Mouse (Mus musculus) MEL-GATA-1-ER (cell line): Measurements from ENCODE around the gene Wrap73.

Experiments
- DNase-seq: peaks from one replicate; pipeline ENCODE4 v3.0.0-alpha.2; 2012; ENCODE audit warnings: low read depth; ENCODE audit errors: extremely low read depth

The Wrap73 gene

DNA sequence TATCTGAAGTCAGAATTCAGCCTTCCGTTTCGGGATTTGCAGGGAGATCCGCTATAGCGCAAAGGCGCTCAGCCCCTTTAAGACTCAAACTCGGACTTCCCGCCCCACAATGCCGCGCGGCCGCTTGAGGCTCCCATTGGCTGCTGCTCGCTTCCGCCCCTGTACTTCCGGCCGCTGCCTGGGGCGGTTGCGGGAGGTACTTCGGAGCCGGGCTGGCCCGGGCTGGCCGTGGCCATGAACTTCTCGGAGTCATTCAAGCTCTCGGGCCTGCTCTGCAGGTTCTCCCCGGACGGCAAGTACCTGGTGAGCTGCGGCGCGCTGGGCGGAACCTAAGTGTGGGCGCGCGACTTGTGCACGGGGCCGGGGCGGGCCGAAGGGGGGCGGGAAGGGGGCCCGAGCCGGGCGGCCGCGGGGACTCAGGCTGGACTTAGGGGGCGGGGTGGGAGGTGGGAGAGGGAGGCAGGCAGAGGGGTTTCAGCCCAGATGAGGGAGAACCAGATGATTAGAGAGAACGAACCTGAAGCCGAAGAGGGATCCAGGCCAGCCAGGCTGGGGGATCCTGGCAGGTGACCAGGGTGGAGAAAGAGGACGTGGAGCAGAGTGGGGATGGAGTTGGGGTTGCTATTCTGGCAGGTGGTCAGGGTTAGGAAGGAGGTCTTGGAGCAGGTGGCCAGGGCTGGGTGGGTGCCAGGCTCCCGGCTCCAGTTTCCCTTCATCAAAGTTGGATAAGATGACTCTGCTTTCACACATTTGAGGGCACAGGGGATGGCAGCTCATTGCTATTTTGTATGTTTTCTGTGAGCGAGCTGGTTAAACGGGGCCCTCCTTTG lies at the start of gene Wrap73:
Gene Wrap73, plus strand, starts transcription at position 162 of the 830 bp plus-strand sequence.
- peak; percentile 69 for DNase-seq

DNA sequence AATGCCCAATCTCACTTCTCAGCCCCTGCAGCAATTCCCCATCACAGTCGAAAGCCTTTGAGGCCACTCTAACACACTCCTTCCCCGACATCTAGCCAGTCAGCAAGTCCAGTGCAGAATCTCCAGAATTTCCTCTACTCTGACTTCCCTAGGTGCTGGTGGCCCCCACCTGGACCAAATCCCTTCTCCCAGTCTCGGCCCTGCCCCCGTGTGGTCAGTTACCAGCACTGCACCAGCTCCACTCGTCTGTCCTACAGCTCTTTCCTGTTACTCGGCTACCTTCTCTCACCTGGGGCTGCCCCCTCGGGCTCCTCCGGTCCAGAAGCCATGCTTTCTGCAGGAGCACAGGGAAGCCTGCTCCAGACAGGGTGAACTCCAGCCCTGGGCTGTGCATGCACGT lies 49.0 kb upstream of the Wrap73 start:
- DNase-seq: no peak

DNA sequence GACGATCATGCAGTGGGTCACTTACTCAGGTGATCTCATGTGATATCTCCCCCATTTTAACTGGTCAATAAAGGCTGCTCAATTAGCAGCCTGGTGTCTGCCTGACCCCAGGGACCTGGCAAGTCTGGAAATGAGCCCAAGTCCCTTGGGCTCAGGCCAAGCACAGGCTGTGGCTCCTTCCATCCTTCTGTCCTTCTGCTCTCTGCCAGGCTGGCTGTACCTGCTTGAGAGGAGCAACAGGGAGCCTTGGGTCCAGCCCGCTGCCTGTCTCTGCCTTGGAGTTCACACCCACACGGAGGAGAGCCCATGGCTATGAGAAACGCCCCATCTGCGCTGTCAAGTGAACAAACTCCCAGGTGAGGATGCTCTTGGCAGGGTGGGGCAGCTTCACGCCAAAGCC lies 46.1 kb upstream of the Wrap73 start:
- no peak for DNase-seq

DNA sequence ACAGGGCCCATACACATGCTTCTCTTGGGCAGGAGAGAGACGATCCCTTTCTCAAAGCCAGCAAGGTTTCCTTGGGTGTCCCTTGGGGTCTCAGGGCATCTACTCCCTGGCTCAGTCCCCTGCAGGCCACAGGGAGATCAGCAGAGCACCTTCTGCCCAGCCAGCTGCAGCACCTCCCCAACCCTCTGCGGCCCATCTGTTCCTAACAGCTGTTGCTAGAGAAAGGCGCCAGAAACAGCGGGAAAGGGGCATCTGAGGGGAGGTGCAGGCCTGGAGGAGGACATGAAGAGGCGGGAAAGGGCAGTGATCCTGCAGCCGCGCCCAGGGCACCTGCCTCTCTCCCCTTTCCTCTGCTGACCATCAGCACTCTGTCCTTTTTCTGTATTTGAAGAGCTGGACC lies 42.8 kb upstream of the Wrap73 start:
- DNase-seq: no peak

DNA sequence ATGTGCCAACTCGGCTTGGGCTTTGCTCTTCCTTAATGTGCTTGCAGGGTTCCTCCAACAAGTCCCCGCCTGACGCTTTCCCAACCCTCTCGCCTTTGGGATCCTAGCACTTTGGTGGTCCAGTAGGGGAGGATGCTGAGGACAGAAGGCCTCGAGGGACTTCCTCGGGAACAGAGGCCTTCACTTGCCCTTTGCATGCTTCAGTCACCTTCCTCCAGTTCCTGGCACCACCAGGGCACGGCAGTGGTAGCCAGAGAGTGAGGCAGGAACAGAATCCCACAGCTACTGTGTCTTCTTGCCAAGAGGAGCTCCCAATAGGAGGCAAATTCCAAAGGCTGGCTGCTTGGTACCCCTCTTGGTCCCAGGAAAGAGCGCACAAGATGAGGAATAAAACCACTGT lies 38.8 kb upstream of the Wrap73 start:
- DNase-seq: no peak

DNA sequence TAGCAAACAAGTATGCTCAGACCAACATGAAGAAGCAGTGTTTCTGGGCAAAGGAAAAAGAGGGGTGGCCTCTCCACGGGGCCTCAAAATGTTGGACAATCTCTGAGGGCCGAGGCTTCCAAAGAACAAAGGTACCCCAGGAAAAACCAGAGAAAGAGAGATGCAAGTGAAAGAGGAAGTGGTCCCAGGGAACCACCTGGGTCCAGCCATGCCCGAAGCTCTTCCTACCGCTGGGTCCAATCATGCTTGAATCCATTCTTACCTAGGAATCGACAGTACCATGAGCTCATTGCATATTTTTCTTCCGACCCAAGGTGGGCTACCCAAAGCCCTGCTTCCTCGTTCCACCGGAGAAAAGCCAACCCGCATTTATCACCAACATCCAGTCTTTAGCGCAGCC lies 38.3 kb upstream of the Wrap73 start:
- DNase-seq: no peak

DNA sequence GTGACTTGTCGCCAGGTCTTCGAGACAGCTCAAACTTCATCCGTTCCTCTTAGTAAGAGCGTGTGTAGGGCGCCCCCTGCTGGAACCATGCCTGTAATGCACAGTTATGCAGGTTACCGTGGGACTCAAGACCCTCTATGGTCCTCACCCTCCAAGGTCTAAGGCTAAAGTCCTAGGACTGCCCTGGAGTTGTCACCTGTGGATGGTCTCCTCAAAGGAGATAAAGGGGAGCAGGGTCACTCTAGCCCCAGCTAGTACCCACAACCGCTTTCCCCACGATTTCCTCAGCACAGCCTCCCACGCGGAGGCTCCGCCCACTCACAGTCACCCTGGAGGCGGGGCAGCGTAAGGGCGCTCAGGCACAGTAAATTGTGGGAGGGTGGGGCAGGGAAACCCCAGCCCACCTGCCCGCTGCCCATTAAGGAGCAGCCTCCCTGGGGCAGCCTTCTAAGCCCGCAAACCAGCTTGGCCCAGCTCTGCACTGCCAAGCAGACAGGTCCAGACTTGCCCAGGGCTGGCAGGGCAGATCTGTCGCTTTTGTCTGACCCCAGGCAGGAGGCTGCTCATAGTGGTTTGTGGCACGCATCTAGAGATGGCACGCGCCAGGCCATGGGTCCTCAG lies 36.7 kb upstream of the Wrap73 start:
- no peak for DNase-seq

DNA sequence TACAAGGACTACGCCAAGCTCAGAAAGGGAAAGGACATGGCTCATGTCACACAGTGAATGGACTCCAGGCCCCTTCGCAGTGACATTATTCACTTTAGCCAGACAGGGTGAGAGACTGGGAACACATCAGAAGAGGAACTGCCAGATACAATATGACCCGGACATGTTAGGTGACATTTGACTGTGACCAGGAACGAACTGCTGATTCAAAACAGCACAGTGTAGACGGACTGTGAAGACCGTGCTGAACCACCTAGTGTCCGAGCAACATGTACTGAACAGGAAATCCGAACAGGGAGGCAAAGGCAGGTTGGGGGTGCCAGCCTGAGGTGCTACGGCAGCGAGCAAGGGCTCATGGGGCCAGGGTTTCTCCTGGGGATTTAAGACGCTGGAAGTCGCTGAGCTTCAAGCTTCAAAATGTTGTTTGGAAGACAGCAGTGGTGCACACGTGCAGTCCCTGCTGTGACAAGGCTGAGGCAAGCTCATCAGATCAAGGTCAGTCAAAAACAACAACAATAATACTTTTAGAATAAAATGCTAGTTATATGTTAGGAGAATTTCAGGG lies 35.6 kb upstream of the Wrap73 start:
- DNase-seq: no peak

DNA sequence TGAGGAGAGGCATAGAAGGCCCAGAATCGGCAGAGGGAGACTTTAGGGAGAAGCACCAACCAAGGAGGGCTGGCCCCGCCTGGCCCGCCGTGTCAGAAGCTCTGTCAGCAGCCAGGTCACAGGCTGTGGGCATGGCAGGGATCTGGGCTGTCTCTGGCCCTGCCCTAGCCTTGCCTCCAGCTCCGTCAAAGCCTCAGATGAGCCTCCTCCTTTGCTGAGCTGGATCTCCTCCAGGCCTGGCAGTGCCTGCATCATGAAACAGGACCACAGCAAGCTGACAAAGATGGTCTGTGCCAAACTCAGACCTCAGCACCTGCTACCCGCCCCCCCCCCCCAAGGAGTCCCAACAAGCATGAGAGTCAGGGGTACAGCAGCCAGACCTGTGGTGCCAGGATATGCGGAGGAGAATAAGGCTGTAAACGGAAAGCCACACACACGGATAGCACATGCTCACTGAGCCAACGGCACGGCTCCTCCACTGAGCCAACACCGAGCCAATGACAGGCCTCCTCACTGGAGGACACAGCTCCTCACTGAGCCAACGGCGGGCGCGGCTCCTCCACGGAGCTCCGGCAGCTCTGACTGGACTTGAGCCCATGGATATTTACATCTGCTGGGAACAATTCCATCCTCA lies 32.8 kb upstream of the Wrap73 start:
- no peak for DNase-seq

DNA sequence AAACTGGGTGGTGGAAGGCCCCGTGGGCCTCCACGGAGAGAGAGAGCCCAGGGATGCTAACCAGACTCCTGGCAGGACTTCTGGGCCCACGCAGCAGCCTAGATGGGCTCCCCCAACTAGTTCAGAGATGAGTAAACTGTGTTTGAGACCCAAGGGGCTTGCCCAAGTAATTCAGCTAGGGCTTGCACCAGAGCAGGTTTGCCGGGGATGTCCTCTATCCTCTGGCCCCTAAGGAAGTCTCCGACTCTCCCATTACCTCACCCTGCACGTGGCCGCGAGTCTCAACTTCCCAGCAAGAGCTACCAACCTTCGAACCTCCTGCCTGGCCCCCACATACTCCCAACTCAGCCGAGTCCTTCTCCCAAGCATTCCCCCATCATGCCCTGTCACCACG lies 32.3 kb upstream of the Wrap73 start:
- DNase-seq: no peak

DNA sequence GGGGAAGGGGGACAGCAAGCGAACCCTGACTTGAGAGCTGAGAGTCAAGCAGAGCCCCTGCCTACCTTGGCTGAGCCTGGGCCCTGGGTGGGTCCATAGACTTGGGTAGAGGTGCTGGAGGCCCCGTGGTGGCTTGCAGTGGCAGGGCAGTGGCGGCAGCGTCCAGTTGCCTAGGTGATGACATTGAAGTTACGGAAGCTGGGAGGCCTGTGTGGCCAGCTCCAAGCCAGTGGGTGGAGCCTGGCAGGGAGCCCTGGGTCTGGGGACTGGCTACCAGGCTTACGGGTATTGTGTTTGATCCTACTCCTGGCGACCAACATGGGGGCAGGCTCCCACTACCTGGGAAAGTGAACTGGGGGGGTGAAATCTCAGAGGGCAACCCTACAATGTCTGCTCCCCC lies 25.8 kb upstream of the Wrap73 start:
- no peak for DNase-seq

DNA sequence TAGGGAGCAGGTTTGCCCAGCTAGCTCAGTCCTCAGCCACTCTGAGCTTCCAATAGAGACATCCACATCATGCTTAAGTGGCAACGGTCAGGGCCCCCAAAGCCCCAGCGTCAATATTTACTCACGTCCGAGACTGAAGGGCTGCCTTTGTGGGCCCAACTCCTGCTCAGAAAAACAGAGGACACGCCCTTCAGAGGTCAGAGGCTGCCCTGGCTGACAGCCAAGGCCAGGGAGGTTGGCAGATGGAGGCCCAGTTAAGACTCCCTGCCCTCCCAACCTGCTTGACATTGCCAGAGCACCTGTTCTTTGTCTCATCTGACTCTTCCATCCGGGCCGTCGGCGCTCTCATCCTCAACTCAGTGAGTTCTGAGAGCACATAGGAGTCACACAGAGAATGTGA lies 23.4 kb upstream of the Wrap73 start:
- DNase-seq: no peak

DNA sequence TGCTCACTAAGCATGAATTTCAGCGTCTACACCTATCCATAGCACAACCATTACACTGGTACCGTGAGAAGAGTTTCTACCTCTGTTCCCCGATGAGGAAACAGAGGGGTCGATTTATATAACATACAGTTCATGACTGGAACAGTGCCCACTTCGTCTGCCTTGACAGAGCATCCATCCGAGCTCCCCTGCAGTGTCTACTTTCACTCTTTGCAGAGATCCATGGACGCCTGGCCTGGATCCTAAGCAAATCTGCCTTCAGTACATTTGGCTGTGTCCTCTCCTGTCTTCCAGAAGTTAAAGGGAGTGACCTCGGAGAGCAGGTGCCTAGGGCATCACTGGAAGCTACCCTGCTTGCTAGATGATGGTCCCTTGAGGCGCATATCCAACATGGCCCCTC lies 23.0 kb upstream of the Wrap73 start:
- no peak for DNase-seq

DNA sequence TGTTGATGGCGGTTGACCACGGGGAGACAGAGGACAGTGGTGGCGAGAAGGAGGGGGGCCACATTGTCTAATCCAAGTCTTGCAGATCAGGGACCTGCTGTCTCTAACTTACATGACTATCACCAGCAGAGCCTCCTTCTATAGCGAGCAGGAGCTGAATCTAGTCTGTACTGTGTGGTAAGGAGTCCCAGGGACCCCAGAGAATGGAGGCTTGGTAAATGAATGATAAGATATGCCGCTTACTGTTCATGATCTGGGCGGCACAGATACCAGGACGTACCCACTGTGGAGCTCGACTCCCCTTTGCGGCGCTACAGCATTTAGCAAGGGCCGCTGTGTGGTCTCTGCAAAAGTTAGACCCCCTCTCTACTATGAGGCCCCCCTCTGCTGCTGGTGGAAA lies 20.4 kb upstream of the Wrap73 start:
- DNase-seq: no peak

DNA sequence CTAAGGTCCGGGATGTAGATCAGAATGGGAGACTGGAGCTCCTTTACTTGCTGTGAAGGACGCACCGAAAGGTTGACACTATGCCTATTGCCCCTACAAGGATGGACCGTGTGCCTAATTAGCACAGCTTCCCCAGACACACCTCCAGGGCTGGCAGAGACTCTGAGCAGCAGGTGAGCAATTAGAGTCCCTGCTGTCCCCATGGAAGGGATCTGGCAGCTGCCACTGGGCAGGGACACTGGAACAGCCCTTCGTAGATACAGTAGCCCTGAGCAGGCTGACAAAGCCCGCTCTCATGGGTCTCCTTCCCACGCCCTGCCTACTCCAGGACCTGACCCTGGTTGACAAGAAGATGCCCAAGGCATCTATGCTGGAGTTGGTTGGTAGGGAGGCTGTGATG lies 19.8 kb upstream of the Wrap73 start:
- DNase-seq: no peak

DNA sequence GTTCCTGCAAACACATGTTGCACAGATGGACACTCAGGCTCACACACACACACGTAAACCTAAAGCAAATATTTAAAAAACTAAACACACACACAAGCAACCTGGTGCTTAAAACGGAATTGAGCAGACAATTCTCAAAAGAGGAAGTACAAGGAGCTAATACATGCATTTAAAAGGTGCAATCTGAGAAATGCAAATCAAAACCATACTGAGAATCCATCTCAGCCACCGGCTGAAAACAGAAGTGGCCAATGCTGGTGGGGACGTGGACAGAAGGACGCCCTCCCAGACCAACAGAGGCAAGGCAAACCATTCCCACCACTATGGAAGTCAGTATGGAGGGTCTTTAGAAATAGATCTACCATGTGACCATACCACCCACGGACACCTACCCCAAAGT lies 18.6 kb upstream of the Wrap73 start:
- DNase-seq: no peak

DNA sequence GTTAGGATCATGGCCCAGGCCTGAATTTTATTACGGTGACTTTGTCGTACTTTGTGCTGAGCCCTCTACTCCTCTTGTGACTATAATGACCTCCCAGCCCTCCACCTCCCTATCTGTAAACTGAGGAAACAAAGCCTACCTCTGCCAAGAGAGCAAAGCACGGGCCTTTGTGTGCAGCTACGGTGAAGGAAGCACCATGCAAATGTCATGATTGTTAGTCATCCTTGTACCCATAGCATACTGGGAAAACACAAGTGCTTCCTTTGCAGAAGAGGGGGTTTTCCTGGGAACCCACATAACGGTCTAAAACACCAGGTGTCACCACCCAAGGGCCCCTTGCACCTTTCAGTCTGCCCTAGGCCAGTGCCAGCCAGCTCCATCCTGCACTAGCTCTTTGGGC lies 17.0 kb upstream of the Wrap73 start:
- DNase-seq: no peak

DNA sequence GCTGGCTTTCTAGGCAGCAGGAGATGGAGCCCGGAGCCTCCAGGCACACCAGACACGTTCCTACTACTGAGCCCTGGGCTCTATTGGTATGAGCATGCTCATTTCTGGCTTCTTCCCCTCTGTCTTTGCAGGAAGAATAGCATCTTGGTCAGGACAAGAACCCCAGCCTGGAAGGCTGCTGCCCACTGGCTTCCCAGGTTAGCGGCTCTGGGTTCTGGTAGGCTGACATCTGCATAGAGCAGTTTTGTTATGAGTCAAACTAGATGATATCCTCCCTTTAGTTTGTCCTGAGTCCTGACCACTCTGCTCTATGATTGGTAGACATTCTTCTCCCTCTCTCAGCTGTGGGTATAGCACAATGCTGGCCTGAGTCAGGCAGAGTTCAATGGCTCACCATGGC lies 14.9 kb upstream of the Wrap73 start:
- no peak for DNase-seq

DNA sequence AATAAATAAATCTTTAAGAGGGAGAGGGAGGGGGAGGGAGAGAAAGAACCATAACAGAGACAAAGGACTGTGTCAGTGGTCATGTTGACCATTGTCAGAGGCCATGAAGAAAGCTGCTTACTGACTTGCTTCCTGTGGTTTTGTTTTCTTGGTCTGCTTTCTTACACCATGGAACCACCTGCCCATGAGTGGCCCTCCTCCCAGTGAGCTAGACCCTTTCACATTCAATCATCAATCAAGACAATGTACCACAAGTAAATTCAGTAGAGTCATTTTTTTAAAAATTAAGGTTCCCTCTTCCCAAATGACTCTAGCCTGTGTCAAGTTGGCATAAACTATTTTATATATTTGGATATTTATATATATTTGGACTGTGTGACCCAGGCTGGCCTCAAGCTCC lies 12.2 kb upstream of the Wrap73 start:
- no peak for DNase-seq

DNA sequence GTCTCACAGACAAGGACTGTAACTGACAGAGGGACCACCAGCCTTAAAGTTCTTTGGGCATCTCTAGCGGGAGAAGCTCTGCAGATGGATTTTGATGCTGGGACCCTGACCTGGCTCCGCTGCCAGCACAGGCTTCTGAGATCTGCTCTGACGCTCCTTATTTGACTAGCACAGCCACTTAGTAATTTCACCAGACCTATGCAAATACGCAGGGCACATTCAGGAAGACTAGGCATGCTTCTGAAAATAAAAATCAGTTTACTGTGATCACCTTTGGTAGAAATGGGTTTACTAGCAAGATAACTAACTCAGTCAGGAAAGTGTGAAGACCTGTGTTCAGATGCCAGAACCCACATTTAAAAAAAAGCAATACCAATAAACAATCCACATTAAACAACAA lies 10.3 kb upstream of the Wrap73 start:
- DNase-seq: no peak

DNA sequence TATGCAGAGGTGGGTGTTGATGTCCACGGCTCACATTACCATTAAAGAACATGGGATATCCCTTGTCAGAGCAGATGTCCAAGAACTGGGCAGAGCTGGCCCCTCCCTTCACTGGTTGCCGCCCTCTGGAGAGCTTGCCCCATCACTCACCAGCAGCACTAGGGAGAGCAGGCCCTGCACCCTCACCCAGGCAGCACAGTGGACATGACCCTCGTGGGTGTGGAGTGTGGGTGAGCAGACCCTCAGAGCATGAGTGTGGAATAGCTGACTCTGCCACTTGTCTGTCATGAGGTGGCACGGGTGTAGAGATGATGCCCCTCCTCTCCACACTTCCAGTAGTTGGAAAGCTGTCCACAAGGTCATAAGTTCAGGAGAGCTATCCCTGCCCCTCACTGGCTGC lies 7.4 kb upstream of the Wrap73 start:
- DNase-seq: no peak

DNA sequence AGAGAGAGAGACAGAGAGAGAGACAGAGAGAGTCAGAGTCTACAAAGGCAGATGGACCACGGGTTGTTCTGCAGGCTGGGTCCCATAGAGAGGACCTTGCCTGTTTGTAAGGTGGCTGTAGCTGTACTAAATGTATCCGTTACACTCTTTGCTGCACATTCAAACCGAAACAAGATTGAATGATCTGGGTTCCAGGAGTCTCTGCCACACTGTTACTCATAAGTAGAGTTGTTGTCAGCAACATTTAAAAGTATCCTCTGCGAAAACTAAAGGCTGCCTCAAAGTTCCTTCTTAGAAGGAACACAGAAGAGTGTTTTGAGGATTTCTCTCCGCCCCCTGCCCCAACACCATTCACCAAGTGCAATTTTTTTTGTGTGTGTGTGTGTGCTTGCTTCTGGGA lies 5.0 kb upstream of the Wrap73 start:
- DNase-seq: no peak
